Mouse (Mus musculus): ENCODE measurements around the gene Prss46. TPM values are rescaled to one million over a fixed set of nuclear protein-coding genes. Genes with fewer than 3 reads are reported as not detected.

The Prss46 gene
- polyA plus RNA-seq, 1 experiment from 2014 or later = not detected

DNA sequence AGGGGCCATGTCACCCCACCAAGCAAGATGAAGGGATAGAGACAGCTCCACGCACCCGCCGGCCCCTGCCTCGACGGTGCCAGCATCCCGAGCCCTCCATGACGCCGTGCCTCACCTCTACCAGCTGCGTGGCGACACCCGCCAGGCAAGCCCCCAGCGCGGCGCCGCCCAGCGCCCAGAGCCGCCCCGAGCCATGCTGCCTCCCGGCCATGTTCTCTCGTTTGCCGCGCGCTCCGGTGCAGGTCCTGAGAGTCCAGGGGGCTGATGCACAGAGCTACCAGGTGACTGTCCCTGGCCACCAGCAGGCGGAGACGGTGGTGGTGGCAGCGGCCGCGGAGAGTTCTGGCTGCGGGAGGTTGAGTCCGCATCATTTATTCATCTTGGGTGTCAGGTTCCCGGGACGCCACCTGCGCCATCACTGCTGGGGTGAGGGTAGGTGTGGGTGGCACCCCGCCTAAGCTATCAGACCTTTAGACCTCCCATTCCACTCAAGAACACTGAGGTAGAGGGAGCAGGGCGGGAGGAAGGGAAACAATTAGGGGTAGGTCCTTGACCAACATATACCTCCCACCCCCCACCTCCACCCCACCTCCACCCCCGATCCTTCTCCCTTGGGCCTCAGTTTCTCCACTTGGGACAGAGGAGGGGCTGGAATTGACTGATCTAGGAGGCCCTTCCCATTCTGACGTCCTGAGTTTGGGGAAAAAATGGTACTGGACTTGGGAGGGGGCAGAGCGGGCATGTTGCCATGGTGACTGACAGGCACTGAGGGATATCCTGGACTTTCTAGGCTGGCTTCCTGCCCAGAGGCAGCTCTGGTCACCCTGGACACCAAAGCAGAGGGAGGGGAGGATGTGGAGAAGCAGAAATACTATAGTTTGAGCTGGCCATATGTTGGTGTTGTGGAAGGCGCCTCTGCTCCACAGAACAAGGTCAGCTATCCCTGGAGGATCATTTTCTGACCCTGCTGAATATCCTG, 29.7 kb downstream of the Prss46 start:
- Histone ChIP-seq H3K36me3 (replicated peaks) (no peaks in the 10 kb centered on the region), H3K27ac (0 out of 2 replicates have a peak overlapping the region, but pooled peaks have one; percentile 53), H3K27me3 (replicated peaks) (peaks cover 8% of the 10 kb centered on the region), H3K4me1 (peaks cover 22% of the 10 kb centered on the region), H3K9me3 (no peaks in the 10 kb centered on the region), H3K9ac (peak overlapping the region; percentile 11; the same call in 1 of the 2 replicates), H3K4me3 (peak overlapping the region; percentile 37), H3K4me2 (peak overlapping the region; percentile 61)
- ATAC-seq (replicated peaks) = peak; percentile 82
- 5% methylated on average over 40 of the region's 40 CpGs for WGBS

DNA sequence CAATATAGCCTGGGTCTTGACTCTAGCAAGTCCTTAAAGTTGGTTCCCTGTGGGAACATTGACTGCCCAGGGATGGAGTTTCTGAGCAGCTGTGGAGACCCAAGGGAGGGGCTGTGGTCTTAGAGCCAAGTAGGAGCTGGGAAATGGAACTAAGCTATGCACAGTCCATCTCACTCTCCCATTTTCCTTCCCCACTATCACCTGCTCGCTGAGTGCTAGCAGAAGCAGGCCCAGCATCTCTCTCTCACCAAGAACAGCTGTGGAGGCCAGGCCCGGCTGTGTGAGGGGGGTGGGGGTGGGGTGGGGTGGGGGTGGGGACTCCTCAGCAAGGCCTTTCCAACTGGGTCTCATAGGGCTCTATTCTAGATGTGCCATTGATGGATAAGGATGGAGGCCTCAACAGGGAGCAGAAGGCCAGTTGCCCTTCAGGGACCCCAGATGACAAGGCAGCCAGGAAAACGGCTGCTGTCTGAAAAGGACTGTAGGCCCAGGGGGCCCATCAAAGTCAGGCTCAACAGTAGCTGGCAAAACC, 30.4 kb downstream of the Prss46 start:
- peaks cover 15% of the 10 kb centered on the region for H3K27me3 ChIP-seq (replicated peaks)
- H3K9ac ChIP-seq = no peak overlapping the region
- peak; percentile 61 for ATAC-seq (replicated peaks)
- H3K4me2 ChIP-seq = peak overlapping the region; percentile 61; the same call in 1 of the 2 replicates
- H3K4me3 ChIP-seq = peak overlapping the region; percentile 37; the same call in 1 of the 2 replicates
- no peaks in the 10 kb centered on the region for H3K36me3 ChIP-seq (replicated peaks)
- WGBS = 6% methylated on average over 3 of the region's 3 CpGs
- peaks cover 27% of the 10 kb centered on the region for H3K4me1 ChIP-seq
- 0 out of 2 replicates have a peak overlapping the region, but pooled peaks have one; percentile 53 for H3K27ac ChIP-seq
- H3K9me3 ChIP-seq = no peaks in the 10 kb centered on the region

DNA sequence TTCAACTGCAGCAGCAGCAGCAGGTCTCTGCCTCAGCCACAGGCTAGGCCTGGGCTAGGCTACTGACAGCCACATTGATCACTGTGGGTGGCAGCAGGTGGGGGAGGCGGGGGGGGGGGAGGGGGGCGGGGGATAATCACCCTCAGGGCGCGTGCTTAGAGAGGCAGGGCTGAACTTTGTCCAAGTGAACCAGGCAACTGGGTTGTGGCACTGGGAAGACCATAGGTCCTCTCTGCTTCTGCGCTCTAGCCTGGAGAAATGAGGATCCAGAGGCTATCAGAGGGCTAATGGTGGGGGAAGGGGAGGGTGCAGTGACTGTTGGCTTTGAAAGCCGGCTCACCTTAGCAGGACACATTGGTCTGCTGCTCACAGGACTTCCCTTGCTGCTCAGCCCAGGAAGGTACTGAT, 31.0 kb downstream of the Prss46 start:
- peaks cover 32% of the 10 kb centered on the region for H3K4me1 ChIP-seq
- H3K36me3 ChIP-seq (replicated peaks) = no peaks in the 10 kb centered on the region
- no peaks in the 10 kb centered on the region for H3K9me3 ChIP-seq
- peak; percentile 21; the same call in 1 of the 2 replicates for ATAC-seq (replicated peaks)
- 0 out of 2 replicates have a peak overlapping the region, but pooled peaks have one; percentile 53 for H3K27ac ChIP-seq
- 23% methylated on average over 4 of the region's 6 CpGs for WGBS
- H3K9ac ChIP-seq = no peak overlapping the region
- H3K4me3 ChIP-seq = no peak overlapping the region
- no peak overlapping the region for H3K4me2 ChIP-seq
- peaks cover 21% of the 10 kb centered on the region for H3K27me3 ChIP-seq (replicated peaks)

DNA sequence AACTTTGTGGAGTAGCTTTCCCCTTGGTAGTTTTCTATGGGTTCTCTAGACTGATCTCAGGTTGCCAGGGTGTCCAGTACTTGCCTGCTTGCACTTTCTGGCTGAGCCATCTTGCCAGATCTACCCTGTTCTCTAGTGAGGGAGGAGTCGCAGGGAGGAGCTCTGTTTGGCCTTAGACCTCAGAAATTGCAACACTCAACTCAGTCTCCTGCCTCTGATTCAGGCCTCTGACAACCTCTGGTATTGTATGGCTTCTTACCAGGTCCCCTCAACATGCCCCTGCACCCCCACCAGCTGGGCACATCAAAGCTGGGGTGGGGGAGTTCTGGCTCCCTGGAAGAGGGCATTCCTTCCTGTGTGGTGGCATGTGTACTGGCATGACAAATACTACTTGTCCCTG, 33.0 kb downstream of the Prss46 start:
- peaks cover 32% of the 10 kb centered on the region for H3K27me3 ChIP-seq (replicated peaks)
- 85% methylated on average over 1 of the region's 1 CpGs for WGBS
- H3K9ac ChIP-seq = no peak overlapping the region
- no peak for ATAC-seq (replicated peaks)
- H3K36me3 ChIP-seq (replicated peaks) = no peaks in the 10 kb centered on the region
- peaks cover 37% of the 10 kb centered on the region for H3K4me1 ChIP-seq
- no peak overlapping the region for H3K27ac ChIP-seq
- no peak overlapping the region for H3K4me3 ChIP-seq
- no peak overlapping the region for H3K4me2 ChIP-seq
- H3K9me3 ChIP-seq = no peaks in the 10 kb centered on the region

DNA sequence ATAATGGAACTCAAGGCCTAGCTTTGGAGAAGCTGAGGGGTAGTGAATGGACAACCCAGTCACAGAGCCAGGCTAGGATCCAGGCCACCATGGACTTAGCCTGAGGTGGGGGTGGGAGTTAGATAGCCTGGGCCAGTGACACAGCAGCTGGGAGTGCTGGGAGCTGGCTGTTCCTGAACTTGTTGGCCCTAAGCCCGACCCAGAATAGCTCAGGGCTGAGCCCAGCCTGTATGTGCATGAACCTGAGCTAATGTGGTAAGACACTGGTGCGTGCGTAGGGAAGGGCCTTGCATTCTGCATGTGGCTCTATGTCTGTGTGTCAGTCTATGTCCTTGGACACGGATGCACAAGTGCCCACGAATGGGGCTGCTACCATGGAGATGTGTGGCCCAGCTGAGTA, 33.6 kb downstream of the Prss46 start:
- Histone ChIP-seq H3K4me1 (peaks cover 37% of the 10 kb centered on the region), H3K9ac (no peak overlapping the region), H3K4me3 (no peak overlapping the region), H3K27ac (no peak overlapping the region), H3K4me2 (no peak overlapping the region), H3K9me3 (no peaks in the 10 kb centered on the region), H3K27me3 (replicated peaks) (peaks cover 32% of the 10 kb centered on the region), H3K36me3 (replicated peaks) (no peaks in the 10 kb centered on the region)
- no peak for ATAC-seq (replicated peaks)
- WGBS = 81% methylated on average over 5 of the region's 5 CpGs

DNA sequence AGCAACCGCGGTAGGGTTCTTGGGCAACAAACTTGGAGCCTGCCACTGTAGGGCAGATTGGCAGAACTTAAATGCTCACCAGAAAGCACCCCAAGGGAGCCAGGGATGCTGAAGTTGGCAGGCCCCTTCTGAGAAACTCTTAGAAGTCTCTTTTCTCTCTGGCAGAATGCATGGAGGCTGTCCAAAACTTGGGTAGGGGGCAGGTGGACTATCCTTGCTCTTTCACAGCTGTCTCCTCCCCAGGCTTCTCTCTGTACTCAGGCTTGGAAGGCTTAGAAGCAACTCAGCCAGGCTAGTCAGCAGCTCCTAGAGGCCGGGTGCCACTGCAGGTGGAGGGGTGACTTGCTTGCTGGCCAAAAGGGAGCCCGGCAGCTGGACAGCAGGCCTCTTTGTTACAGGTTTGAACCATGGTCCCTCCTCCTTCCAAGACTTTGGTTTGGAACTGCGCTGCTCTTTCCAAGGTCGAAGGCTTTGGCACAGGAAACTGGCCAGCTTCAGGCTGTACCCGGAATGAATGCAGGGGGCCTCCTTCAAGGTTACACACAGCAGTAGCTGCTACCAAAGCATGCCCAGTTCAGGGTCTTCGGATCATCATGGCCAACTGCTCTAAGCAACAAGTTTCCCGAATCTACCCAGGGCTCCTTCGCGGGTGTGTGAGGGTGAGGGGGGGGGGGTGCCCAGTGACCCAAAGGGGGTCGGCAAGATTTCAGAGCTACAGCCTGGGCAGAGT, 35.0 kb downstream of the Prss46 start, which contains the start of gene Als2cl:
Gene Als2cl (plus strand): TSS at position 680 of the 730 bp plus-strand sequence.
- no peak for ATAC-seq (replicated peaks)
- 16% methylated on average over 12 of the region's 12 CpGs for WGBS
- Histone ChIP-seq H3K9me3 (no peaks in the 10 kb centered on the region), H3K4me1 (peaks cover 26% of the 10 kb centered on the region), H3K36me3 (replicated peaks) (no peaks in the 10 kb centered on the region), H3K27ac (no peak within 1 kb of the TSS), H3K27me3 (replicated peaks) (peaks cover 32% of the 10 kb centered on the region), H3K4me3 (peak within 1 kb of the TSS; percentile 48), H3K4me2 (peak within 1 kb of the TSS; percentile 96), H3K9ac (peak within 1 kb of the TSS; percentile 30)

DNA sequence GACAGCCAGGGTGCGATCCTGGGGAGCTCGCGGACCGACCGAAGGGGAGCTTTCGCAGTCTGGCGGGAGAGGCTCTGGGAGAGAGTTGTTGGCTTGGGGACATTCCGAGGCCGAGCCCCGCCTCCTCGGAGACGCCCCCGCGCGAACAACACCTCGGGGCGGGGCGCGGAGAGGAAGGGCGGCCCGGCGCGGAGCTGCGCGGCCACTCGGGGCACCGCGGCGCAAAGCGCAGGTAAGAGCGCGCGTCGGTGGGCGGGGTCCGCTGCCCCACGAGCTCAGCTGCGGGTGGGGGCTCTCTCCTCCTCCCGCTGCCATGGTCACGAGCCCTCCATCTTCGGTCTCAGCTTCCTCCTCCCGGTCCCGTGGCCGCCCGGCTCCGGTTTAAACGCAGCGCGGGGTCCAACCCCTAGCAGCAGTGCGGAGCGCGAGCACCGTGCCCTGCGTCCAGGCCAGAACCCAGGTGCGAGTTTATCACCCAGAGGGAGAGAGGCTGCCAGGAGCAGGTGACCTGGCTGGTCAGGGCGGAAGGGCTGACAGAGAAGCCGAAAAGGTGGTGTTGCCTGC, 35.8 kb downstream of the Prss46 start, which contains the start of gene Tmie:
Gene Tmie (minus strand): TSS at position 116 of the 564 bp plus-strand sequence.
- H3K4me2 ChIP-seq = peak within 1 kb of the TSS; percentile 96
- ATAC-seq (replicated peaks) = no peak; the same call in 1 of the 2 replicates
- peaks cover 19% of the 10 kb centered on the region for H3K4me1 ChIP-seq
- H3K9ac ChIP-seq = peak within 1 kb of the TSS; percentile 30
- H3K27ac ChIP-seq = no peak within 1 kb of the TSS
- no peaks in the 10 kb centered on the region for H3K36me3 ChIP-seq (replicated peaks)
- no peaks in the 10 kb centered on the region for H3K9me3 ChIP-seq
- peak within 1 kb of the TSS; percentile 48 for H3K4me3 ChIP-seq
- peaks cover 32% of the 10 kb centered on the region for H3K27me3 ChIP-seq (replicated peaks)
- 2% methylated on average over 43 of the region's 57 CpGs for WGBS

DNA sequence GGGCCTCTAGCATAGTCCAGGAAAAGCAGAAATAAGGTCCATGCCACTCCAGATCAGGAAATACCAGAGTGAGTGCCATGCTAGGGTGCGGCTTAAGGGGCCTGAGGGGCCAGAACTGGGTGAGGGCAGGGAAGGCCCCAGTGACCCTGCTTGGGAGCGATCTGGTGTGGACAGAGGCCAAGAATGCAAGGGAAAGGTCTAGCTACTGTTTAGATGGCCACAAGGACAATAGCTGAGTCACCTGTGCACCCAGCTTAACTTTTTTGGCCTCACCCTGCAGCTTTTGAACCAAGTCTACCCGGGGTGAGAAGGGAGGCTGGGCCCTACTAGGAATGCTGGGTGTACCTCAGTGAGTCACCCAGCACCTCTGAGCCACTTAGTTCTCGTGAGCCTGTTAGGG, 36.5 kb downstream of the Prss46 start:
- 69% methylated on average over 4 of the region's 4 CpGs for WGBS
- ATAC-seq (replicated peaks) = no peak
- H3K27me3 ChIP-seq (replicated peaks) = peaks cover 32% of the 10 kb centered on the region

DNA sequence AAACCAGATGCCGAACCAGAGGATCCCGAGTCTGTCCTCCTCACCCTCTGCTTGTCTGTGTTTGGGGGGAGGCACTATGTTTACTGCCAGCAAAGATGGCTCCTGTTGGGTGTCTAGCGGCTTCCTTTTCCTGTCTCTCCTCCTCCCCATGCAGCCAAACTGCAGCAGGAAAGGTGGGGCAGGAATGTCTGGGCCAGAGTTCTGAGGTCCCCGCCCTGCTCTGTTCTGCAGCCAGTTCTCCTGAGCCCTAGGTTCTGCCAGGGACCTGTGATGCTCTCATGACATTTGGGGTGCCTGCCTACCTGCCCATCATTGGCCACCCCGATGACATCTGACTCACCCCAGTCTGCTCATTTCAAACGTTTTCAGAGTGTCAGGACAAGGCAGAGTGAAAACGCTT, 37.6 kb downstream of the Prss46 start:
- H3K4me1 ChIP-seq = peaks cover 15% of the 10 kb centered on the region
- H3K9me3 ChIP-seq = no peaks in the 10 kb centered on the region
- peaks cover 32% of the 10 kb centered on the region for H3K27me3 ChIP-seq (replicated peaks)
- no peak overlapping the region for H3K4me2 ChIP-seq
- no peak overlapping the region for H3K27ac ChIP-seq
- H3K4me3 ChIP-seq = no peak overlapping the region
- 78% methylated on average over 7 of the region's 7 CpGs for WGBS
- H3K9ac ChIP-seq = no peak overlapping the region
- ATAC-seq (replicated peaks) = no peak
- no peaks in the 10 kb centered on the region for H3K36me3 ChIP-seq (replicated peaks)

More for the DNA sequence above, 36.5 kb downstream of the Prss46 start:
- Histone ChIP-seq H3K4me3 (peak overlapping the region; percentile 48), H3K36me3 (replicated peaks) (no peaks in the 10 kb centered on the region), H3K9ac (no peak overlapping the region), H3K27ac (no peak overlapping the region), H3K4me2 (peak overlapping the region; percentile 96), H3K4me1 (peaks cover 15% of the 10 kb centered on the region), H3K9me3 (no peaks in the 10 kb centered on the region)

DNA sequence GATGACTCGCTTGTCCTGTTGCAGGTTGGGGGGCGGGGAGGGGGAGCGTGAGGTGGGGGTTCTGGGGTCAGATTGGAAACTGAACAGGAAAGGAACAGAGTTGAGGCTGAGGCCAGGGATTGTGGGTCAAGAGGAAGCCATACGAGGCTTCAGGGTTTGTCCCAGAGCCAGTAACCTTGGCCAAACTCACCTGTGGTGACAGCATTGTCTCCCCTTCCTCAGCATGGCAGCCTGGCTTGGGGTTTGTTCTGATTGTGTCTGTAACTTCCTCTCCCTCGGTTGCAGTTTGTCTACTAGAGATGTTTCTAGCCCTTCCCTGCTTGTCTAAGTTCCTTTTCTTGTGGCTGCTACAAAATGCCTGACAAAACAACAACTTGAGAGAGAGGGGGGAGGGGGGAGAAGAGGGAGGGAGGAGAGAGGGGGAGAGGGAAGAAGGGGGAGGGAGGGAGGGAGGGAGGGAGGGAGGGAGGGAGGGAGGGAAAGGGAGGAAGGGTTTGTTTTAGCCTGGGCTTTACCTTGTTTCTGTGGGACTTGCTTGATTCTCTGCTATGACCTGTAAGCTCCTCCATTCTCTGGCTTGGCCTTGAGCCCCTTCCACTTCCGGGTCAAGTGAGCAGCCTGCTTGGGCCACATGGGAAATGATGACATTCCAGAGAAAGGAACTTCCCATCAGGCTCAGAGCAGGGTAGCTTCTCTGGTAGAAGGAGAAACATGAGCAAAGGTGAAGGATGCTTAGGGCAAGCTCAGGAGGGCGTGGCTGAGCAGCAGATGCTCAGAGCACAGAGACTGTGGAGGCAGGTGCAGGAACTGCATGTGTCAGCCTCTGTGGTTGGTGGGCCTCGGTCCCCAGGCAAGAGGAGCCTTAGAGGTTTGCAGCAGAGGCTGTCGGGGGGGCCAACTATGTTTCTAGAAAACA, 43.3 kb downstream of the Prss46 start:
- no peaks in the 10 kb centered on the region for H3K36me3 ChIP-seq (replicated peaks)
- 70% methylated on average over 9 of the region's 9 CpGs for WGBS

DNA sequence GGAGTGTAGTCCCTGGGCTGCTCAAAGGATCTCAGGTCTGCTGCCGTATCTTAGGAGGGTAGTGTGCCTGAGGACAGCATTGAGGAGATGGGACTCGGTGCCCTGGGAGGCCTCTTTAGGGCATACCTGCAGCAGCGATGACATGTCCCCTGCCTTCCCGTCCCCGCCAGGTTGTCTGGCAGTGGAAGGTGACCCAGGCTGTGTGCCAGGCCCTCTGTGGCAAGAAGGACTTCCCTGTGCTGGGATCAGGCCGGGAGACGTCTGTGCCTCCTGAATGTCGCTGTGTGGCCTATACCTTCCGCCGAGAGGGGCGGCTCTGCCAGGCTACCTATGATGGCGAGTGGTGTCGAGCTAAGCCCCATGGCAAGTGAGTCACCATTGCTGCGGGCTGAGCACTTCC, 44.6 kb downstream of the Prss46 start:
- Histone ChIP-seq H3K4me1 (no peaks in the 10 kb centered on the region), H3K9me3 (no peaks in the 10 kb centered on the region), H3K27me3 (replicated peaks) (0 out of 2 replicates have a peak, but pooled peaks cover 3% of the 10 kb centered on the region), H3K9ac (no peak overlapping the region), H3K4me2 (no peak overlapping the region), H3K4me3 (no peak overlapping the region), H3K36me3 (replicated peaks) (no peaks in the 10 kb centered on the region), H3K27ac (no peak overlapping the region)
- ATAC-seq (replicated peaks) = no peak
- WGBS = 90% methylated on average over 14 of the region's 14 CpGs

More for the DNA sequence above, 43.3 kb downstream of the Prss46 start:
- Histone ChIP-seq H3K4me3 (no peak overlapping the region), H3K4me1 (no peaks in the 10 kb centered on the region), H3K27ac (no peak overlapping the region), H3K9me3 (no peaks in the 10 kb centered on the region), H3K27me3 (replicated peaks) (0 out of 2 replicates have a peak, but pooled peaks cover 3% of the 10 kb centered on the region), H3K4me2 (no peak overlapping the region), H3K9ac (no peak overlapping the region)
- no peak for ATAC-seq (replicated peaks)
